Mouse (Mus musculus) mouse embryonic stem cell (cell line): ENCODE results near the gene Prdm1.

ENCODE experiments used
- in situ Hi-C, 2 experiments: fragments of 300-500 bp; cut with MboI; formaldehyde crosslinking; loops; 1 replicate in 1 of 2; 3 replicates in 1 of 2; pipeline ENCODE4 v1.14.3; 2019 to 2020; ENCODE audit warnings: low sequenced_read_pairs in 2 of 2, low pct_unique_long_range_greater_than_20kb in 1 of 2, mixed read lengths in 1 of 2; ENCODE audit not compliant: unreplicated experiment in 1 of 2

The Prdm1 gene

GRCm38 (mm10) chr10:44528291-44529082, at the start of gene Prdm1:
TSS of gene Prdm1 (minus strand) at chr10:44528501.
- in situ Hi-C loops, result no loop called here

- in situ Hi-C loops, result no loop called here
Measured at GRCm38 (mm10) chr10:44565971-44566370, 37.7 kb upstream of the Prdm1 start.

- in situ Hi-C loops, result no loop called here
Measured at GRCm38 (mm10) chr10:44565109-44565508, 36.8 kb upstream of the Prdm1 start.

GRCm38 (mm10) chr10:44556845-44557244, 28.5 kb upstream of the Prdm1 start:
- in situ Hi-C loops, result no loop called here

GRCm38 (mm10) chr10:44555317-44555716, 27.0 kb upstream of the Prdm1 start:
- in situ Hi-C loops, result no loop called here

GRCm38 (mm10) chr10:44553648-44554047, 25.3 kb upstream of the Prdm1 start:
- in situ Hi-C loops, result no loop called here

GRCm38 (mm10) chr10:44539033-44539578, 10.8 kb upstream of the Prdm1 start:
- in situ Hi-C loops, result no loop called here

- in situ Hi-C loops, result no loop called here
Measured at GRCm38 (mm10) chr10:44538137-44538536, 9.8 kb upstream of the Prdm1 start.

- in situ Hi-C loops, result no loop called here
Measured at GRCm38 (mm10) chr10:44530067-44530360, 1.7 kb upstream of the Prdm1 start.

- in situ Hi-C loops, result no loop called here
Measured at GRCm38 (mm10) chr10:44529218-44530066, 1.1 kb upstream of the Prdm1 start.

- in situ Hi-C loops, result no loop called here
Measured at GRCm38 (mm10) chr10:44527651-44528050, 650 bp downstream of the Prdm1 start.

- in situ Hi-C loops, result no loop called here
Measured at GRCm38 (mm10) chr10:44526751-44527591, 1.3 kb downstream of the Prdm1 start.

- in situ Hi-C loops, result no loop called here
Measured at GRCm38 (mm10) chr10:44520189-44520588, 8.1 kb downstream of the Prdm1 start.

GRCm38 (mm10) chr10:44518631-44519030, 9.7 kb downstream of the Prdm1 start:
- in situ Hi-C loops, result no loop called here

GRCm38 (mm10) chr10:44513108-44513507, 15.2 kb downstream of the Prdm1 start:
- in situ Hi-C loops, result no loop called here

- in situ Hi-C loops, result no loop called here
Measured at GRCm38 (mm10) chr10:44511029-44511428, 17.3 kb downstream of the Prdm1 start.

- in situ Hi-C loops, result no loop called here
Measured at GRCm38 (mm10) chr10:44508649-44509048, 19.7 kb downstream of the Prdm1 start.

- in situ Hi-C loops, result no loop called here
Measured at GRCm38 (mm10) chr10:44507984-44508383, 20.3 kb downstream of the Prdm1 start.

- in situ Hi-C loops, result no loop called here
Measured at GRCm38 (mm10) chr10:44502891-44503290, 25.4 kb downstream of the Prdm1 start.
